Mouse (Mus musculus) MEL (cell line): ENCODE measurements around the gene Ssmem1. TPM values are rescaled to one million over a fixed set of nuclear protein-coding genes. Genes with fewer than 3 reads are reported as not detected.

ENCODE experiments used
- DNase-seq: peaks from one replicate; pipeline ENCODE4 v3.0.0; 2011; ENCODE audit warnings: low read depth, low spot score
- H3K27ac ChIP-seq: 2 replicates; pipeline ENCODE4 v1.5.1; 2012; ENCODE audit warnings: low read depth, mild to moderate bottlenecking, control low read depth, low read length, moderate library complexity; ENCODE audit not compliant: control insufficient read depth
- H3K27me3 ChIP-seq, 2 experiments: fragments of 150-350 bp in 1 of 2; sonication (generic) in 1 of 2; 2 replicates each; pipeline ENCODE4 v1.6.1; 2012; ENCODE audit warnings: low read length in 2 of 2, mild to moderate bottlenecking in 2 of 2, improper control_type of control experiment in 1 of 2, moderate library complexity in 1 of 2; ENCODE audit not compliant: insufficient read depth in 2 of 2, control insufficient read depth in 1 of 2
- H3K36me3 ChIP-seq, 2 experiments: 2 replicates each; pipeline ENCODE4 v1.6.1; 2012 to 2014; ENCODE audit warnings: low read length in 2 of 2, improper control_type of control experiment in 1 of 2, inconsistent platforms in 1 of 2, mild to moderate bottlenecking in 1 of 2; ENCODE audit not compliant: insufficient read depth in 2 of 2, control insufficient read depth in 1 of 2
- H3K4me1 ChIP-seq, 2 experiments: fragments of 150-350 bp in 1 of 2; sonication (generic) in 1 of 2; 2 replicates each; pipeline ENCODE4 v1.6.1; 2012; ENCODE audit warnings: low read length in 2 of 2, improper control_type of control experiment in 1 of 2, mild to moderate bottlenecking in 1 of 2; ENCODE audit not compliant: insufficient read depth in 2 of 2, control insufficient read depth in 1 of 2
- H3K4me3 ChIP-seq, 2 experiments: fragments of 150-350 bp in 1 of 2; sonication (generic) in 1 of 2; 2 replicates each; pipeline ENCODE4 v1.5.1; 2012; ENCODE audit warnings: low read depth in 2 of 2, low read length in 2 of 2, mild to moderate bottlenecking in 2 of 2, moderate library complexity in 2 of 2, control low read depth in 1 of 2, improper control_type of control experiment in 1 of 2; ENCODE audit not compliant: control insufficient read depth in 1 of 2, insufficient read depth in 1 of 2
- H3K79me2 ChIP-seq: 2 replicates; pipeline ENCODE4 v1.6.1; 2012; ENCODE audit warnings: mild to moderate bottlenecking, low read length, moderate library complexity; ENCODE audit not compliant: control insufficient read depth, poor library complexity, insufficient read depth
- H3K9ac ChIP-seq: 2 replicates; pipeline ENCODE4 v1.6.1; 2012; ENCODE audit warnings: low read depth, mild to moderate bottlenecking, control low read depth, low read length, moderate library complexity; ENCODE audit not compliant: control insufficient read depth, poor library complexity, severe bottlenecking
- H3K9me3 ChIP-seq: fragments of 150-350 bp; sonication (generic); replicated peaks from 2 replicates; pipeline ENCODE4 v1.6.1; 2012; ENCODE audit warnings: mild to moderate bottlenecking, low read length, improper control_type of control experiment, moderate library complexity; ENCODE audit not compliant: insufficient read depth
- CHD1 ChIP-seq: IDR thresholded peaks from 2 replicates; pipeline ENCODE4 v1.6.1; 2012; ENCODE audit warnings: low read depth, mild to moderate bottlenecking, inconsistent platforms, low read length, improper control_type of control experiment
- CHD2 ChIP-seq: IDR thresholded peaks from 2 replicates; pipeline ENCODE4 v1.6.1; 2011; ENCODE audit warnings: low read length, improper control_type of control experiment
- CTCF ChIP-seq, 3 experiments: IDR thresholded peaks in 2 of 3; conservative IDR thresholded peaks in 1 of 3; 2 replicates each; pipeline ENCODE4 v1.5.1; 2011 to 2012; ENCODE audit warnings: low read length in 3 of 3, low read depth in 2 of 3, mild to moderate bottlenecking in 2 of 3, improper control_type of control experiment in 1 of 3, inconsistent platforms in 1 of 3, mixed read lengths in 1 of 3, moderate library complexity in 1 of 3; ENCODE audit not compliant: control insufficient read depth in 1 of 3, insufficient read depth in 1 of 3, poor library complexity in 1 of 3, severe bottlenecking in 1 of 3
- E2F4 ChIP-seq: IDR thresholded peaks from 2 replicates; pipeline ENCODE4 v1.6.1; 2011; ENCODE audit warnings: low read depth, low read length, improper control_type of control experiment, borderline replicate concordance
- EP300 ChIP-seq, 2 experiments: IDR thresholded peaks; 2 replicates each; pipeline ENCODE4 v1.6.1; 2011; ENCODE audit warnings: improper control_type of control experiment in 2 of 2, low read length in 2 of 2, low read depth in 1 of 2, mild to moderate bottlenecking in 1 of 2
- ETS1 ChIP-seq: IDR thresholded peaks from 2 replicates; pipeline ENCODE4 v1.6.1; 2012; ENCODE audit warnings: low read depth, mild to moderate bottlenecking, inconsistent platforms, low read length, improper control_type of control experiment, moderate library complexity
- GABPA ChIP-seq: IDR thresholded peaks from 2 replicates; pipeline ENCODE4 v1.6.1; 2012; ENCODE audit warnings: low read depth, mild to moderate bottlenecking, inconsistent platforms, low read length, improper control_type of control experiment, moderate library complexity
- GATA1 ChIP-seq: IDR thresholded peaks from 2 replicates; pipeline ENCODE4 v1.6.1; 2011; ENCODE audit warnings: low read depth, low read length, improper control_type of control experiment
- JUND ChIP-seq: IDR thresholded peaks from 2 replicates; pipeline ENCODE4 v1.6.1; 2011; ENCODE audit warnings: low read depth, mild to moderate bottlenecking, improper control_type of control experiment, low read length
- KAT2A ChIP-seq: conservative IDR thresholded peaks from 2 replicates; pipeline ENCODE4 v1.6.1; 2012; ENCODE audit warnings: low read depth, low read length, improper control_type of control experiment, inconsistent platforms
- MAFK ChIP-seq: IDR thresholded peaks from 2 replicates; pipeline ENCODE4 v1.6.1; 2011; ENCODE audit warnings: low read depth, mild to moderate bottlenecking, low read length, improper control_type of control experiment, borderline replicate concordance
- MAX ChIP-seq: IDR thresholded peaks from 2 replicates; pipeline ENCODE4 v1.6.1; 2011; ENCODE audit warnings: low read length, improper control_type of control experiment
- MAZ ChIP-seq: IDR thresholded peaks from 2 replicates; pipeline ENCODE4 v1.6.1; 2012; ENCODE audit warnings: low read depth, mild to moderate bottlenecking, inconsistent platforms, low read length, improper control_type of control experiment
- MEF2A ChIP-seq: IDR thresholded peaks from 2 replicates; pipeline ENCODE4 v1.6.1; 2014; ENCODE audit warnings: low read depth, mild to moderate bottlenecking, inconsistent platforms, low read length, improper control_type of control experiment; ENCODE audit not compliant: poor library complexity, insufficient replicate concordance, severe bottlenecking; ENCODE audit errors: extremely low read depth
- MXI1 ChIP-seq: IDR thresholded peaks from 2 replicates; pipeline ENCODE4 v1.6.1; 2011; ENCODE audit warnings: mild to moderate bottlenecking, low read depth, low read length, improper control_type of control experiment
- MYC ChIP-seq: IDR thresholded peaks from 2 replicates; pipeline ENCODE4 v1.6.1; 2011; ENCODE audit warnings: low read depth, mild to moderate bottlenecking, low read length, improper control_type of control experiment, moderate library complexity
- NELFE ChIP-seq: IDR thresholded peaks from 2 replicates; pipeline ENCODE4 v1.6.1; 2011; ENCODE audit warnings: low read depth, low read length, improper control_type of control experiment
- NRF1 ChIP-seq: IDR thresholded peaks from 2 replicates; pipeline ENCODE4 v1.6.1; 2014; ENCODE audit warnings: low read depth, mild to moderate bottlenecking, inconsistent platforms, low read length, improper control_type of control experiment, moderate library complexity; ENCODE audit not compliant: poor library complexity, insufficient read depth, severe bottlenecking
- POLR2A ChIP-seq, 2 experiments: IDR thresholded peaks; 2 replicates each; pipeline ENCODE4 v1.6.1; 2011 to 2012; ENCODE audit warnings: low read length in 2 of 2, mild to moderate bottlenecking in 2 of 2, control low read depth in 1 of 2, improper control_type of control experiment in 1 of 2, low read depth in 1 of 2, moderate library complexity in 1 of 2; ENCODE audit not compliant: control insufficient read depth in 1 of 2, insufficient read depth in 1 of 2, poor library complexity in 1 of 2
- POLR2AphosphoS5 ChIP-seq: IDR thresholded peaks from 2 replicates; pipeline ENCODE4 v1.6.1; 2012; ENCODE audit warnings: low read depth, borderline replicate concordance, mild to moderate bottlenecking, inconsistent platforms, low read length, moderate library complexity, mixed read lengths
- SIN3A ChIP-seq: IDR thresholded peaks from 2 replicates; pipeline ENCODE4 v1.6.1; 2012; ENCODE audit warnings: low read length, improper control_type of control experiment, inconsistent platforms
- SMC3 ChIP-seq: IDR thresholded peaks from 2 replicates; pipeline ENCODE4 v1.6.1; 2011; ENCODE audit warnings: low read depth, low read length, improper control_type of control experiment
- TAL1 ChIP-seq: IDR thresholded peaks from 2 replicates; pipeline ENCODE4 v1.6.1; 2012; ENCODE audit warnings: mild to moderate bottlenecking, inconsistent platforms, low read length, moderate library complexity, mixed read lengths
- TCF12 ChIP-seq: IDR thresholded peaks from 2 replicates; pipeline ENCODE4 v1.6.1; 2014; ENCODE audit warnings: low read depth, mild to moderate bottlenecking, inconsistent platforms, low read length, improper control_type of control experiment, moderate library complexity
- UBTF ChIP-seq: IDR thresholded peaks from 2 replicates; pipeline ENCODE4 v1.6.1; 2012; ENCODE audit warnings: low read depth, mild to moderate bottlenecking, inconsistent platforms, low read length, improper control_type of control experiment, moderate library complexity, borderline replicate concordance; ENCODE audit not compliant: insufficient read depth
- USF1 ChIP-seq: IDR thresholded peaks from 2 replicates; pipeline ENCODE4 v1.6.1; 2014; ENCODE audit warnings: low read depth, mild to moderate bottlenecking, inconsistent platforms, low read length, improper control_type of control experiment, moderate library complexity
- ZKSCAN1 ChIP-seq: IDR thresholded peaks from 2 replicates; pipeline ENCODE4 v1.6.1; 2012; ENCODE audit warnings: low read depth, mild to moderate bottlenecking, inconsistent platforms, low read length, improper control_type of control experiment, moderate library complexity
- ZNF384 ChIP-seq: IDR thresholded peaks from 2 replicates; pipeline ENCODE4 v1.6.1; 2012; ENCODE audit warnings: low read depth, mild to moderate bottlenecking, inconsistent platforms, low read length, improper control_type of control experiment
- polyA plus RNA-seq, 2 experiments: library from polyadenylated mRNA; stranded (reverse) in 1 of 2; unstranded in 1 of 2; fragments of >175 nt in 1 of 2; fragments of >200 nt in 1 of 2; gene quantifications; 2 replicates each; pipeline versions ENCODE4 v1.2.1 to v1.2.4; 2012; ENCODE audit warnings: low replicate concordance in 2 of 2, low read depth in 1 of 2; ENCODE audit not compliant: insufficient read length in 2 of 2, insufficient read depth in 1 of 2, missing spikeins in 1 of 2
- total RNA-seq: library from RNA; depleted of rRNA; stranded (reverse); fragments of 300-350 nt; gene quantifications from 2 replicates; pipeline ENCODE4 v1.2.3, GENCODE M21; 2012

The Ssmem1 gene
- total and polyA plus RNA-seq, 3 experiments = 0.08 to 0.13 TPM; not detected in 1

DNA sequence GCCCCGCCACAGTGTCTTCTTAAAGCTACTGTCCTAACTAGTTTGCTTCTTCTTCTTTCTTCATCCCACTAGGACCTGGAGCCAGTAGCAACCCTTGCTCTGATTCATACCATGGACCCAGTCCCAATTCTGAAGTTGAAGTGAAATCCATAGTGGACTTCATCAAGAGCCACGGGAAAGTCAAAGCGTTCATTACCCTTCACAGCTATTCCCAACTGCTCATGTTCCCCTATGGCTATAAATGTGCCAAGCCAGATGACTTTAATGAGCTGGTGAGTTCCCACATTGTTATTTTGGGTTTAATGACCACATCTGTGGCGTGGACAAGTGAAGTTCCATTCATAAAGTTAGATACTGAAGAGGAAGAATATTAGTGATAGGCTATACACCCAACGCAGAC, 44.4 kb downstream of the Ssmem1 start:
- no peaks in the 10 kb centered on the region for H3K9me3 ChIP-seq
- no peak overlapping the region for H3K4me3 ChIP-seq
- no peaks in the 10 kb centered on the region for H3K36me3 ChIP-seq
- TF ChIP-seq MAX = no peak
- TF ChIP-seq MYC = no peak
- no peak for TF ChIP-seq ZNF384
- no peak for TF ChIP-seq UBTF
- no peak for TF ChIP-seq KAT2A
- no peak for TF ChIP-seq ZKSCAN1
- no peak for TF ChIP-seq MXI1
- TF ChIP-seq MEF2A = no peak
- TF ChIP-seq E2F4 = no peak
- TF ChIP-seq EP300 (IDR thresholded peaks at IDR 0.05; ENCODE audit: low read depth in 1 of 2, low read length in 2 of 2) = no peak
- TF ChIP-seq SIN3A = no peak
- no peak for TF ChIP-seq CTCF (IDR thresholded peaks at IDR 0.05 in 2 of 3, conservative IDR thresholded peaks at IDR 0.05 in 1 of 3; ENCODE audit: control insufficient read depth in 1 of 3, insufficient read depth in 1 of 3, low read depth in 2 of 3, low read length in 3 of 3, poor library complexity in 1 of 3, severe bottlenecking in 1 of 3)
- TF ChIP-seq POLR2A (IDR thresholded peaks at IDR 0.05; ENCODE audit: control insufficient read depth in 1 of 2, insufficient read depth in 1 of 2, low read depth in 1 of 2, low read length in 2 of 2, poor library complexity in 1 of 2) = no peak
- TF ChIP-seq MAZ = no peak
- TF ChIP-seq SMC3 = no peak
- TF ChIP-seq TAL1 = no peak
- TF ChIP-seq CHD2 = no peak
- TF ChIP-seq GATA1 = no peak
- TF ChIP-seq, all 39 proteins: peak for 0
- Histone ChIP-seq H3K4me1 (no peaks in the 10 kb centered on the region), H3K27me3 (peaks cover 4 to 7% of the 10 kb centered on the region in 2 experiments), H3K79me2 (no peaks in the 10 kb centered on the region), H3K27ac (no peak overlapping the region), H3K9ac (no peak overlapping the region)
- no peak for DNase-seq

DNA sequence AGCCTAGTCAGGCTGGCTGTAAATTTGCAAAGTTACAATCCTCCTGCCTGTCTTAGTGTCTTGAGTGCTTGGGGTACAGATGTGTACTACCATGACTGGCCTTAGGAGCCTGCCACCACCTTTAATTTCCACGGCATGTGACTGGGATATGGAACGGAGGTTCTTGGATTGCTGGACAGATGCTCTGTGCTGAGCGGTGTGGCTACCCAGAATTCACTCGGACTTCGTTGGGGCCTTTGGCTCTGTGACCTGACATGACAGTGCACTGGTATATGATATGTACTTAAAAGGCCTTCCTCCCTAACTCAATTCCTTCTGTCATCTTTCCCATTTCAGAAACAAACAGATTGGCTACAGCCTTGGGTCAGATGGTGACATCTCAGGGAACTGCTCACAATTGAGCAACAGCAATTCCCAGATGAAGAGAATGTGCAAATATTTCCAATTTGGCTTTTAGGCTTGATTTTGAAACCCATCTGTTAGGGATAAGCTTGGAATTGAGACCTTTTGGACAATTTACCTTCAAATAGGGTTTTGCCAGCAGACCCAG, 45.0 kb downstream of the Ssmem1 start:
- TF ChIP-seq POLR2AphosphoS5 = no peak
- TF ChIP-seq MAFK = no peak
- TF ChIP-seq POLR2A (IDR thresholded peaks at IDR 0.05; ENCODE audit: control insufficient read depth in 1 of 2, insufficient read depth in 1 of 2, low read depth in 1 of 2, low read length in 2 of 2, poor library complexity in 1 of 2) = no peak
- no peak for TF ChIP-seq TCF12
- TF ChIP-seq ZKSCAN1 = no peak
- no peak for TF ChIP-seq EP300 (IDR thresholded peaks at IDR 0.05; ENCODE audit: low read depth in 1 of 2, low read length in 2 of 2)
- TF ChIP-seq E2F4 = no peak
- no peak for TF ChIP-seq ETS1
- no peak for TF ChIP-seq SIN3A
- no peak for TF ChIP-seq JUND
- TF ChIP-seq NELFE = no peak
- no peak for TF ChIP-seq CHD2
- TF ChIP-seq UBTF = no peak
- no peak for TF ChIP-seq GABPA
- TF ChIP-seq MYC = no peak
- no peak for TF ChIP-seq CHD1
- no peak for TF ChIP-seq USF1
- no peak for TF ChIP-seq NRF1
- TF ChIP-seq GATA1 = no peak
- TF ChIP-seq, all 39 proteins: peak for 0
- H3K4me1 ChIP-seq = no peaks in the 10 kb centered on the region
- no peak overlapping the region for H3K4me3 ChIP-seq
- H3K9ac ChIP-seq = no peak overlapping the region
- H3K36me3 ChIP-seq = no peaks in the 10 kb centered on the region
- H3K27ac ChIP-seq = no peak overlapping the region
- H3K79me2 ChIP-seq = no peaks in the 10 kb centered on the region
- no peaks in the 10 kb centered on the region for H3K9me3 ChIP-seq
- H3K27me3 ChIP-seq = peaks cover 4 to 5% of the 10 kb centered on the region in 2 experiments
- no peak for DNase-seq
